Mouse (Mus musculus) intestine, embryonic 14.5 days (tissue): Measurements from ENCODE around the gene H2-Ke6. TPM values are rescaled to one million over a fixed set of nuclear protein-coding genes. Genes with fewer than 3 reads are reported as not detected.

Experiments used
- ATAC-seq: fragments of 200-750 bp; cut with Nextera tagmentation; replicated peaks from 2 replicates; pipeline ENCODE4 v1.8.0; 2017; ENCODE audit warnings: low read depth, moderate number of reproducible peaks, moderate TSS enrichment, moderate library complexity; ENCODE audit not compliant: low FRiP score, low TSS enrichment
- DNase-seq: peaks from one replicate; pipeline ENCODE4 v3.0.0-alpha.2; 2018; ENCODE audit warnings: low spot score
- H3K27ac ChIP-seq: fragments of 300-500 bp; sonication (generic); 2 replicates; pipeline ENCODE4 v1.5.1; 2014; ENCODE audit warnings: low read depth, mild to moderate bottlenecking, control low read depth
- H3K27me3 ChIP-seq: fragments of 300-500 bp; sonication (generic); replicated peaks from 2 replicates; pipeline ENCODE4 v1.6.1; 2014; ENCODE audit warnings: low read length, control low read depth; ENCODE audit not compliant: control insufficient read depth, insufficient read depth
- H3K36me3 ChIP-seq: fragments of 300-500 bp; sonication (generic); 2 replicates; pipeline ENCODE4 v1.6.1; 2014; ENCODE audit warnings: low read length, control low read depth; ENCODE audit not compliant: control insufficient read depth, insufficient read depth
- H3K4me1 ChIP-seq: fragments of 300-500 bp; sonication (generic); replicated peaks from 2 replicates; pipeline ENCODE4 v1.6.1; 2014; ENCODE audit warnings: low read length, control low read depth, mixed read lengths; ENCODE audit not compliant: control insufficient read depth, insufficient read depth
- H3K4me2 ChIP-seq: fragments of 300-500 bp; sonication (generic); 2 replicates; pipeline ENCODE4 v1.6.1; 2014; ENCODE audit warnings: low read length
- H3K4me3 ChIP-seq: fragments of 300-500 bp; sonication (generic); 2 replicates; pipeline ENCODE4 v1.5.1; 2014; ENCODE audit warnings: low read depth, low read length, control low read depth, mixed read lengths
- H3K9ac ChIP-seq: fragments of 300-500 bp; sonication (generic); 2 replicates; pipeline ENCODE4 v1.6.1; 2014; ENCODE audit warnings: mild to moderate bottlenecking, low read length
- H3K9me3 ChIP-seq: fragments of 300-500 bp; sonication (generic); 2 replicates; pipeline ENCODE4 v1.6.1; 2016; ENCODE audit warnings: low read length, control low read depth; ENCODE audit not compliant: control insufficient read depth
- WGBS: fragments of 180-500 bp; shearing (Covaris S2); extraction: QIAGEN DNeasy Blood & Tissue Kit; methylation state at CpG from one replicate; pipeline ENCODE4 v1.1.7; 2014; 5-methylcytosine and 5-hydroxymethylcytosine counted together
- polyA plus RNA-seq: library from polyadenylated mRNA; unstranded; fragments of >200 nt; fragmentation: Nextera tagmentation; extraction: Ambion mirVana; gene quantifications from 2 replicates; pipeline ENCODE4 v1.2.1, GENCODE M21; 2014

The H2-Ke6 gene
- polyA plus RNA-seq, 1 experiment from 2014 or later, result 49.7 TPM

- 8% methylated on average over 36 of the region's 36 CpGs for WGBS
Observed at GRCm38 (mm10) chr17:34026917-34027655, 774 bp downstream of the H2-Ke6 start.

GRCm38 (mm10) chr17:34026221-34026620 is 1.6 kb downstream of the H2-Ke6 start:
- WGBS, result 37% methylated on average over 2 of the region's 2 CpGs
- H3K4me3 ChIP-seq, result no peak overlapping the region
- peaks cover 45% of the 10 kb centered on the region for H3K4me1 ChIP-seq
- H3K9me3 ChIP-seq, result no peaks in the 10 kb centered on the region
- no peak overlapping the region for H3K27ac ChIP-seq
- no peak for DNase-seq
- no peak overlapping the region for H3K9ac ChIP-seq
- H3K4me2 ChIP-seq, result peak overlapping the region; percentile 4; the same call in 1 of the 2 replicates
- H3K27me3 ChIP-seq, result no peaks in the 10 kb centered on the region
- H3K36me3 ChIP-seq, result peaks cover 34% of the 10 kb centered on the region
- no peak for ATAC-seq

More at GRCm38 (mm10) chr17:34026917-34027655, 774 bp downstream of the H2-Ke6 start:
- no peak for DNase-seq
- H3K4me1 ChIP-seq, result peaks cover 45% of the 10 kb centered on the region
- peak overlapping the region; percentile 71 for H3K4me2 ChIP-seq
- peak overlapping the region; percentile 64 for H3K4me3 ChIP-seq
- H3K9me3 ChIP-seq, result no peaks in the 10 kb centered on the region
- no peaks in the 10 kb centered on the region for H3K27me3 ChIP-seq
- no peak for ATAC-seq
- peak overlapping the region; percentile 54 for H3K9ac ChIP-seq
- H3K27ac ChIP-seq, result peak overlapping the region; percentile 66
- H3K36me3 ChIP-seq, result peaks cover 32% of the 10 kb centered on the region

GRCm38 (mm10) chr17:34025756-34026151 is 2.1 kb downstream of the H2-Ke6 start:
- ATAC-seq (no peak), DNase-seq (no peak)
- Histone ChIP-seq H3K36me3 (peaks cover 38% of the 10 kb centered on the region), H3K9me3 (no peaks in the 10 kb centered on the region), H3K4me2 (peak overlapping the region; percentile 81), H3K4me3 (peak overlapping the region; percentile 63; the same call in 1 of the 2 replicates), H3K27ac (no peak overlapping the region), H3K4me1 (peaks cover 45% of the 10 kb centered on the region), H3K9ac (no peak overlapping the region), H3K27me3 (no peaks in the 10 kb centered on the region)
- WGBS, result 30% methylated on average over 7 of the region's 7 CpGs

- Histone ChIP-seq H3K27me3 (no peaks in the 10 kb centered on the region), H3K9me3 (0 out of 2 replicates have a peak, but pooled peaks cover 1% of the 10 kb centered on the region), H3K4me1 (peaks cover 39% of the 10 kb centered on the region), H3K4me2 (peak overlapping the region; percentile 81), H3K4me3 (peak overlapping the region; percentile 63), H3K36me3 (peaks cover 39% of the 10 kb centered on the region), H3K9ac (peak overlapping the region; percentile 84), H3K27ac (peak overlapping the region; percentile 87)
- ATAC-seq, result 0 out of 2 replicates have a peak, but pooled peaks have one; percentile 0
- no peak for DNase-seq
- WGBS, result 1% methylated on average over 51 of the region's 57 CpGs
Observed at GRCm38 (mm10) chr17:34024861-34025755, 2.8 kb downstream of the H2-Ke6 start.

- 0% methylated on average over 48 of the region's 58 CpGs for WGBS
- ATAC-seq, result peak; percentile 70
Observed at GRCm38 (mm10) chr17:34024317-34024821, 3.5 kb downstream of the H2-Ke6 start, which contains the start of gene Ring1. TSS of gene Ring1 (minus strand) at chr17:34024680.

GRCm38 (mm10) chr17:34023678-34024077 is 4.2 kb downstream of the H2-Ke6 start:
- Histone ChIP-seq H3K9me3 (0 out of 2 replicates have a peak, but pooled peaks cover 2% of the 10 kb centered on the region), H3K4me3 (peak overlapping the region; percentile 63), H3K4me1 (peaks cover 29% of the 10 kb centered on the region), H3K36me3 (peaks cover 24% of the 10 kb centered on the region), H3K9ac (peak overlapping the region; percentile 84), H3K27ac (no peak overlapping the region; the same call in 1 of the 2 replicates), H3K4me2 (peak overlapping the region; percentile 81), H3K27me3 (no peaks in the 10 kb centered on the region)
- DNase-seq (no peak), ATAC-seq (no peak)
- 65% methylated on average over 9 of the region's 9 CpGs for WGBS

More at GRCm38 (mm10) chr17:34024317-34024821, 3.5 kb downstream of the H2-Ke6 start, which contains the start of gene Ring1:
- H3K4me1 ChIP-seq, result peaks cover 32% of the 10 kb centered on the region
- H3K27me3 ChIP-seq, result no peaks in the 10 kb centered on the region
- 0 out of 2 replicates have a peak, but pooled peaks cover 2% of the 10 kb centered on the region for H3K9me3 ChIP-seq
- peak within 1 kb of the TSS; percentile 87 for H3K27ac ChIP-seq
- peak; percentile 94 for DNase-seq
- H3K4me2 ChIP-seq, result peak within 1 kb of the TSS; percentile 81
- peaks cover 31% of the 10 kb centered on the region for H3K36me3 ChIP-seq
- H3K4me3 ChIP-seq, result peak within 1 kb of the TSS; percentile 63
- peak within 1 kb of the TSS; percentile 84 for H3K9ac ChIP-seq

GRCm38 (mm10) chr17:34022987-34023386 is 4.9 kb downstream of the H2-Ke6 start:
- 97% methylated on average over 20 of the region's 20 CpGs for WGBS
- DNase-seq (no peak), ATAC-seq (no peak)
- Histone ChIP-seq H3K27me3 (no peaks in the 10 kb centered on the region), H3K9me3 (0 out of 2 replicates have a peak, but pooled peaks cover 2% of the 10 kb centered on the region), H3K9ac (no peak overlapping the region), H3K4me1 (peaks cover 23% of the 10 kb centered on the region), H3K4me2 (no peak overlapping the region), H3K4me3 (no peak overlapping the region), H3K36me3 (peaks cover 19% of the 10 kb centered on the region), H3K27ac (no peak overlapping the region)

GRCm38 (mm10) chr17:34022414-34022783 is 5.5 kb downstream of the H2-Ke6 start:
- DNase-seq, result peak; percentile 37
- H3K9ac ChIP-seq, result no peak overlapping the region
- H3K4me3 ChIP-seq, result no peak overlapping the region
- H3K36me3 ChIP-seq, result peaks cover 19% of the 10 kb centered on the region
- H3K9me3 ChIP-seq, result 0 out of 2 replicates have a peak, but pooled peaks cover 2% of the 10 kb centered on the region
- peaks cover 22% of the 10 kb centered on the region for H3K4me1 ChIP-seq
- no peaks in the 10 kb centered on the region for H3K27me3 ChIP-seq
- 93% methylated on average over 14 of the region's 14 CpGs for WGBS
- H3K4me2 ChIP-seq, result no peak overlapping the region
- no peak for ATAC-seq
- no peak overlapping the region for H3K27ac ChIP-seq
